Mouse (Mus musculus): ENCODE data around the gene H2afb1. TPM values are rescaled to one million over a fixed set of nuclear protein-coding genes. Genes with fewer than 3 reads are reported as not detected.

The H2afb1 gene
- not detected in 2 replicates for polyA plus RNA-seq (2015; fragmentation: Nextera tagmentation; extraction: Ambion mirVana)

DNA sequence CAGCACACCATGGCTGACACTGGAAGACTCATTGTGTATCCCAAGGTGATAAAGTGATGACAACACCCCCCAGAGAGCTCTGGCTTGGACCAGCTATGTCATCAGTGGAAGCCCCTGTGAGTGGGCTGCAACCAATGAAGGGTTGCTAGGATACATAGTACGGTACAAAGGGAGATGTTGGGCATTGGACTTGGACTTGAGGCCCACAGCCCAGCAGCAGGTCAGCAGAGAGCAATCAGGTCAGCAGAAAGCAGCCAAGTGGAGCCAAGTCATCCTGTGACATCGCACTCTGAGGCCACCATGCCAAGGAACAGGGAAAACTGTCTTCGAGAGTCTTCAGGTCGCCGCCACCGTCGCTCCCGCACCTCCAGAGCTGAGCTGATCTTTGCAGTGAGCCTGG lies at the start of gene H2afb1:
Gene H2afb1 (plus strand): TSS at position 301 of the 400 bp plus-strand sequence.

